ENCODE assay signal across 14 mouse cellular contexts in genomic region chr2:75065304-75065703, GRCm38 (mm10).
DNase-seq lines count a peak whose midpoint lies in the region; ATAC-seq and TF ChIP-seq lines count a peak whose summit lies in the region.
"Had no signal": no experiment of that assay in that cellular context is flagged by ENCODE, and none has a peak within 500 bp of the region (broad histone marks: within the 10 kb centered on the region; RNA-seq: fewer than 3 reads in every experiment).

No protein-coding gene starts in this region.

- H3K4me3 ChIP-seq in cerebellum, adult 2 months (replicated peaks; ENCODE audit: insufficient read depth, low read depth, low read length), result no peak overlapping the region
- H3K4me3 ChIP-seq in kidney, embryonic 15.5 days (replicated peaks), result no peak overlapping the region
- H3K4me3 ChIP-seq in kidney, adult 2 months (ENCODE audit: insufficient read depth, low read depth, low read length), result no peak overlapping the region
- H3K4me3 ChIP-seq in hindbrain, embryonic 16.5 days (ENCODE audit: low read length), result no peak overlapping the region

- TF ChIP-seq POLR2A in cerebellum, adult 2 months (IDR thresholded peaks at IDR 0.05; ENCODE audit: borderline replicate concordance, insufficient read depth, low read length), result no peak
- no peak for TF ChIP-seq POLR2A in kidney, adult 2 months (IDR thresholded peaks at IDR 0.05; ENCODE audit: low read depth, low read length)
- no peak for TF ChIP-seq POLR2A in brain, embryonic 14.5 days (IDR thresholded peaks at IDR 0.05; ENCODE audit: borderline replicate concordance, extremely low read depth, insufficient read depth, insufficient read length, poor library complexity, severe bottlenecking)

- peak; percentile 34 to 54 for DNase-seq in cerebellum, postnatal 14 days
- DNase-seq in cerebellum, adult 2 months, result no peak
- DNase-seq in kidney, adult 2 months, result no peak
- peak; percentile 72 for DNase-seq in brain, embryonic 14.5 days (ENCODE audit: low read depth)
- no peak for DNase-seq in spleen, postnatal 36 days (ENCODE audit: low spot score in 2 of 2)
- no peak for DNase-seq in frontal cortex, adult 2 months (ENCODE audit: extremely low spot score in 1 of 2, low spot score in 1 of 2)
- DNase-seq: cerebellum, adult 11 months; kidney, adult 9 months; liver; lung, adult 18-20 months; thymus, adult 18-20 months had no signal

- 0 out of 2 replicates have a peak, but pooled peaks cover 2% of the 10 kb centered on the region for H3K4me1 ChIP-seq in cerebellum, adult 2 months (ENCODE audit: control insufficient read depth, insufficient read depth, low read length)
- H3K4me1 ChIP-seq in kidney, embryonic 15.5 days, result peaks cover 45% of the 10 kb centered on the region
- H3K4me1 ChIP-seq in kidney, adult 2 months (ENCODE audit: control insufficient read depth, insufficient read depth, low read length), result no peaks in the 10 kb centered on the region
- peaks cover 7% of the 10 kb centered on the region for H3K4me1 ChIP-seq in hindbrain, embryonic 16.5 days (ENCODE audit: control insufficient read depth, insufficient read depth, low read depth, low read length)

- no peak for TF ChIP-seq CTCF in cerebellum, adult 2 months (IDR thresholded peaks at IDR 0.05; ENCODE audit: borderline replicate concordance, insufficient read depth, low read depth, low read length)
- TF ChIP-seq CTCF in kidney, adult 2 months (conservative IDR thresholded peaks at IDR 0.05; ENCODE audit: insufficient read depth, insufficient read length, low read depth, low read length), result no peak
- no peak for TF ChIP-seq CTCF in brain, embryonic 14.5 days (IDR thresholded peaks at IDR 0.05; ENCODE audit: borderline replicate concordance, extremely low read depth, insufficient read depth, insufficient read length)

- WGBS in cerebellum, adult 2 months, result 19% methylated on average over 2 of the region's 2 CpGs
- WGBS in kidney, embryonic 15.5 days, result 61% methylated on average over 2 of the region's 2 CpGs
- WGBS in kidney, adult 2 months, result 68% methylated on average over 2 of the region's 2 CpGs
- WGBS in hindbrain, embryonic 16.5 days, result 43% methylated on average over 2 of the region's 2 CpGs

- no peak; the same call in 1 of the 2 replicates for ATAC-seq in kidney, embryonic 15.5 days (replicated peaks; ENCODE audit: low FRiP score)
- 0 out of 2 replicates have a peak, but pooled peaks have one; percentile 19 for ATAC-seq in hindbrain, embryonic 16.5 days
- ATAC-seq: inflammation-experienced regulatory T-cells, adult 6 months had no signal

- no peaks in the 10 kb centered on the region for H3K36me3 ChIP-seq in kidney, embryonic 15.5 days
- H3K36me3 ChIP-seq in kidney, adult 2 months (ENCODE audit: control insufficient read depth, insufficient read depth, low read length), result no peaks in the 10 kb centered on the region
- no peaks in the 10 kb centered on the region for H3K36me3 ChIP-seq in hindbrain, embryonic 16.5 days (ENCODE audit: control insufficient read depth, insufficient read depth, low read length)

- no peak overlapping the region for H3K4me2 ChIP-seq in kidney, embryonic 15.5 days
- H3K4me2 ChIP-seq in hindbrain, embryonic 16.5 days (ENCODE audit: low read length), result no peak overlapping the region

- no peak overlapping the region for H3K9ac ChIP-seq in kidney, embryonic 15.5 days
- H3K9ac ChIP-seq in hindbrain, embryonic 16.5 days (ENCODE audit: low read depth, low read length), result no peak overlapping the region

- H3K27ac ChIP-seq in cerebellum, adult 2 months (ENCODE audit: insufficient read depth, low read length), result no peak overlapping the region
- H3K27ac ChIP-seq in kidney, embryonic 15.5 days, result 0 out of 2 replicates have a peak overlapping the region, but pooled peaks have one; percentile 32
- no peak overlapping the region for H3K27ac ChIP-seq in kidney, adult 2 months (ENCODE audit: insufficient read depth, low read depth, low read length)
- no peak overlapping the region for H3K27ac ChIP-seq in hindbrain, embryonic 16.5 days (ENCODE audit: low read depth, low read length)

- H3K9me3 ChIP-seq in kidney, embryonic 15.5 days (replicated peaks), result no peaks in the 10 kb centered on the region
- no peaks in the 10 kb centered on the region for H3K9me3 ChIP-seq in hindbrain, embryonic 16.5 days (ENCODE audit: control insufficient read depth, low read length)

- no peaks in the 10 kb centered on the region for H3K27me3 ChIP-seq in cerebellum, adult 2 months (ENCODE audit: control insufficient read depth, insufficient read depth, low read length)
- 0 out of 2 replicates have a peak, but pooled peaks cover under 1% of the 10 kb centered on the region for H3K27me3 ChIP-seq in kidney, embryonic 15.5 days
- no peaks in the 10 kb centered on the region for H3K27me3 ChIP-seq in kidney, adult 2 months (replicated peaks; ENCODE audit: control insufficient read depth, insufficient read depth, low read length)
- H3K27me3 ChIP-seq in hindbrain, embryonic 16.5 days (replicated peaks; ENCODE audit: control insufficient read depth, insufficient read depth, low read length), result no peaks in the 10 kb centered on the region

Comparison
In these comparisons a context has a peak if more than half of its experiments do, and no peak if none do; other contexts are left out.
1. DNase-seq: peak in cerebellum, postnatal 14 days (2 of 2) and brain, embryonic 14.5 days (single experiment); none in cerebellum, adult 2 months (0 of 2), kidney, adult 2 months (single experiment), spleen, postnatal 36 days (0 of 2) and frontal cortex, adult 2 months (0 of 2).